ENCODE assay signal across 10 mouse cellular contexts in the genomic region with DNA sequence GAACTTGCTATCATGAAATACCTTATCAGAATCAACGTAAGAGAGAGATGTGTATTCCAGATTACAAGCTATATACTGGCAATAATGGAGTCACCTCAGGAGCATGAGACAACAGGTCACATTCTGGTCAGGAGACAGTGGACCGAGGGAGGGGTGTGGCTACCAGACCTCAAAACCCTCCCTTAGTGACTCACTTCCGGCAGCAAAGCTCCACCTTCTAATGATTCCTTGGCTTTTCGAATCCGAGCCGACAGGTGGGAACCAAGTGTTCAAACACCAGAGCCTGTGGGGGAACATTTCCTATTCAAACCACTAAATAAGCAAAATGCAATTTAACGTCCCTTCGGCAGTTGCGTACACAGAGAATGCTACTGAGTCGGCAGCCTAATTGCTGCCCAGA. TPM values are rescaled to one million over a fixed set of nuclear protein-coding genes. Genes with fewer than 3 reads are reported as not detected.
DNase-seq lines count a peak whose midpoint lies in the region; ATAC-seq lines count a peak whose summit lies in the region.
"Had no signal": no experiment of that assay in that cellular context is flagged by ENCODE, and none has a peak within 500 bp of the region (broad histone marks: within the 10 kb centered on the region; RNA-seq: fewer than 3 reads in every experiment).

No protein-coding gene starts in this region.

- H3K9me3 ChIP-seq in lung, embryonic 15.5 days, result no peaks in the 10 kb centered on the region
- H3K9me3 ChIP-seq: liver, embryonic 15.5 days had no signal

- DNase-seq in gastrocnemius, adult 18-20 months (ENCODE audit: low spot score), result peak; percentile 29
- DNase-seq in gastrocnemius, postnatal 4 days (ENCODE audit: low spot score in 2 of 2), result no peak
- DNase-seq in 416B (ENCODE audit: low read depth), result peak; percentile 67
- peak; percentile 61 for DNase-seq in gonadal fat pad, adult 2 months (ENCODE audit: low read depth)
- DNase-seq in neural tube, embryonic 10.5 days (ENCODE audit: extremely low spot score, low spot score), result no peak
- no peak for DNase-seq in frontal cortex, postnatal 14 days (ENCODE audit: low spot score in 2 of 2)
- no peak for DNase-seq in kidney, postnatal 4 days

- H3K36me3 ChIP-seq in lung, embryonic 15.5 days, result no peaks in the 10 kb centered on the region
- H3K36me3 ChIP-seq: liver, embryonic 15.5 days had no signal

- no peaks in the 10 kb centered on the region for H3K27me3 ChIP-seq in lung, embryonic 15.5 days
- H3K27me3 ChIP-seq: liver, embryonic 15.5 days had no signal

- no peak for ATAC-seq in lung, embryonic 15.5 days (ENCODE audit: borderline replicate concordance, extremely low read depth, low FRiP score, low TSS enrichment)

- WGBS in lung, embryonic 15.5 days, result 43% methylated on average over 10 of the region's 10 CpGs

- peak overlapping the region; percentile 38 for H3K4me2 ChIP-seq in lung, embryonic 15.5 days
- H3K4me2 ChIP-seq: liver, embryonic 15.5 days had no signal

- no peak overlapping the region for H3K27ac ChIP-seq in lung, embryonic 15.5 days
- H3K27ac ChIP-seq: kidney, postnatal 0 days; liver, embryonic 15.5 days had no signal

- no peak overlapping the region for H3K9ac ChIP-seq in lung, embryonic 15.5 days
- H3K9ac ChIP-seq: liver, embryonic 15.5 days had no signal

- H3K4me1 ChIP-seq in lung, embryonic 15.5 days, result peaks cover 27% of the 10 kb centered on the region
- H3K4me1 ChIP-seq: liver, embryonic 15.5 days had no signal

- H3K4me3 ChIP-seq in lung, embryonic 15.5 days, result peak overlapping the region; percentile 15; the same call in 1 of the 2 replicates
- H3K4me3 ChIP-seq: liver, embryonic 15.5 days had no signal

RNA-seq across cellular contexts. Expression of gene Hif1a, which starts 54.5 kb away (rescaled TPM):
- total RNA-seq in gastrocnemius, adult 18-20 months (2021), result 10 to 100 TPM; 10.5 to 17.9 TPM
- 10 to 100 TPM; 47.6 to 52.4 TPM for total RNA-seq in gastrocnemius, postnatal 4 days (2021)
- polyA plus RNA-seq in gonadal fat pad, adult 2 months (2012; rRNA removed), result 24.0 and 27.5 TPM in 2 replicates
- 86.1 and 88.1 TPM in 2 replicates for polyA plus RNA-seq in lung, embryonic 15.5 days (2015; fragmentation: Nextera tagmentation; extraction: Ambion mirVana)

Comparison
In these comparisons a context has a peak if more than half of its experiments do, and no peak if none do; other contexts are left out.
1. DNase-seq: peak in gastrocnemius, adult 18-20 months (single experiment), 416B (single experiment) and gonadal fat pad, adult 2 months (single experiment); none in gastrocnemius, postnatal 4 days (0 of 2), neural tube, embryonic 10.5 days (single experiment), frontal cortex, postnatal 14 days (0 of 2) and kidney, postnatal 4 days (0 of 2).